Mouse (Mus musculus): Measurements from ENCODE around the gene Arl4c.

Gene Arl4c

GRCm38 (mm10) chr1:88623541-88624115 is 78.4 kb downstream of the Arl4c start:
- DNase-seq (ENCODE audit: low spot score), result no peak
